Mouse (Mus musculus): ENCODE measurements around the gene Tmed3. TPM values are rescaled to one million over a fixed set of nuclear protein-coding genes. Genes with fewer than 3 reads are reported as not detected.

The Tmed3 gene
- polyA plus RNA-seq, 1 experiment from 2014 or later: 170 TPM

DNA sequence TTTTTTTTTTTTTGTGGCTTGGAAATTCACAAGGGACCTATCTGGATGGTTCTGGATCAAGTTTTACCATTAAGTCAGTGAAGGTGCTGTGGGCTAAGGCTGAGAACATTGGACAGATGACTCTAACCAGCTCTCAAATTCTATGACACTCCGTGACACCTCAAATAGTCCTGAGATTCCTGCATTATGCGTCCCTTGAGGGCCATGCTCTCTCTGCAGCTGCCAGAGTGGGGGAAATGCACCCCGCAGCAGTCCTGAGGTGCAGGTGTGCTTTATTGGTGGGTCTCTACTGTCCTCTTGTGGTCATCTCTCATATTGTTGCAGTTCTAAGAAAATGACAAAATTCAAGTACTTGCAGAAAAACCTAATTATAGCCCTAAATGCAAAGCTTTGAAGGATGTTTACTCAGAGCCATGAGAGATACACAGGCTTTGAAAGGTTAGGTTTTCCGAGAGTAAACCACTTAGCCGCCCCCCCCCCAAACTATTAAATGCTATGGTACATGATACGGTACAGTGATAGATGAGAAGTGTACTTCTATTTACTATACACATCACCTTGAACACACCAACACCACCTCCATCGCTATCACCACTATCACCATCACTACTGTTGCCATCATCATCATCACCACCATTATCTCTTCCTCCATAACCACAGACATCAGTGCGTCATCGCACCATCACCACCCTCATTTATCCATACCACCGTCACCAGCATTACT lies 17.2 kb downstream of the Tmed3 start:
- Histone ChIP-seq H3K27me3 (ENCODE audit: control insufficient read depth, insufficient read depth, low read length) (no peaks in the 10 kb centered on the region), H3K9me3 (ENCODE audit: control insufficient read depth, low read length) (no peaks in the 10 kb centered on the region), H3K9ac (ENCODE audit: low read length) (no peak overlapping the region), H3K4me3 (ENCODE audit: low read depth, low read length) (no peak overlapping the region), H3K4me2 (replicated peaks; ENCODE audit: low read depth) (no peak overlapping the region), H3K36me3 (ENCODE audit: control insufficient read depth, insufficient read depth, low read length) (no peaks in the 10 kb centered on the region), H3K27ac (replicated peaks) (no peak overlapping the region), H3K4me1 (replicated peaks; ENCODE audit: control insufficient read depth, insufficient read depth) (no peaks in the 10 kb centered on the region)
- ATAC-seq (ENCODE audit: low FRiP score, low TSS enrichment) (no peak), DNase-seq (ENCODE audit: low spot score) (no peak)
- TF ChIP-seq EP300 (optimal IDR thresholded peaks at IDR 0.05) (no peak), CTCF (IDR thresholded peaks at IDR 0.05; ENCODE audit: low read depth) (peak; percentile 77)
- 54% methylated on average over 10 of the region's 10 CpGs for WGBS

DNA sequence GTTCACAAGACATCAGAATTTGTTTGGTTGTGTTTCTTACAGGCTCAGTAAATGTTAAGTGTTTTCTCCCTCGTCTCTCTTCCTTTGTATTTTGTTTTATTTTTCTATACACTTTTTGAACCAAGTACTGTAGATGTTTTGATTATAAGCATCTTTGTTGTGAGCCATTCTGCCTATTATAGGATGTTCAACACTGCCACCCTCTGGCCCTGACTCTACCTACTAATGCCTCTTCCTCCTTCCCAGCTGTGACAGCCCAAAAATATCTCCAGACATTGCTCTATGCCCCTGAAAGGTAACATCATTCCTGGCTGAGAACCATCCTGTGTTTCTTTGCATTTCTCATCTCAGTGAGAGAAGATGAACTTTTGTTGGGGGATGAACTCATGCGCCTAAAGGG lies 18.6 kb downstream of the Tmed3 start:
- ATAC-seq (ENCODE audit: low FRiP score, low TSS enrichment) (no peak), DNase-seq (ENCODE audit: low spot score) (no peak)
- TF ChIP-seq EP300 (optimal IDR thresholded peaks at IDR 0.05) (no peak), CTCF (IDR thresholded peaks at IDR 0.05; ENCODE audit: low read depth) (peak; percentile 38)
- H3K27ac ChIP-seq (replicated peaks): no peak overlapping the region
- 53% methylated on average over 2 of the region's 2 CpGs for WGBS
- no peak overlapping the region for H3K4me2 ChIP-seq (replicated peaks; ENCODE audit: low read depth)
- no peaks in the 10 kb centered on the region for H3K36me3 ChIP-seq (ENCODE audit: control insufficient read depth, insufficient read depth, low read length)
- no peak overlapping the region for H3K4me3 ChIP-seq (ENCODE audit: low read depth, low read length)
- H3K4me1 ChIP-seq (replicated peaks; ENCODE audit: control insufficient read depth, insufficient read depth): no peaks in the 10 kb centered on the region
- H3K9ac ChIP-seq (ENCODE audit: low read length): no peak overlapping the region
- no peaks in the 10 kb centered on the region for H3K9me3 ChIP-seq (ENCODE audit: control insufficient read depth, low read length)
- H3K27me3 ChIP-seq (ENCODE audit: control insufficient read depth, insufficient read depth, low read length): no peaks in the 10 kb centered on the region

DNA sequence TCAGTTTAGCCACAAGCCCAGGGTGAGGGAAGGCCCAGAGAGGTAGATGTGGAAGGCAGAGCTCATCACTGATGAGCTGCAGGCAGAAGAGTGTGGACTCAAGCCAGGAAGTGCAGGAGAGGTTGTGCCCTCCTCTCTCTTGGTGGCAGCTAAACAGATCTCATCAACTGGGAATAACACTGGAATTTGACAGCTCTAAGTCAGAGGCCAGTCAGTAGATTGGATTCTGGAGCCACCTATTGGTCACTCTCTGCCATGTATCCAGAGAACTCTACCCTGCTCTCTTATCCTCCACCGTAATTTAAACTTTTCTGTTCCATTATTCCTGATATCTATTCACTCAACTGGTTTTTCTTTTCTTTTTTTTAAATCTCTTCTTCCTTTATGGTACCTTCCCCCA lies 25.9 kb downstream of the Tmed3 start:
- ATAC-seq (ENCODE audit: low FRiP score, low TSS enrichment) (no peak), DNase-seq (ENCODE audit: low spot score) (no peak)
- Histone ChIP-seq H3K27me3 (ENCODE audit: control insufficient read depth, insufficient read depth, low read length) (no peaks in the 10 kb centered on the region), H3K9ac (ENCODE audit: low read length) (no peak overlapping the region), H3K36me3 (ENCODE audit: control insufficient read depth, insufficient read depth, low read length) (no peaks in the 10 kb centered on the region), H3K9me3 (ENCODE audit: control insufficient read depth, low read length) (no peaks in the 10 kb centered on the region), H3K4me2 (replicated peaks; ENCODE audit: low read depth) (no peak overlapping the region), H3K4me3 (ENCODE audit: low read depth, low read length) (no peak overlapping the region), H3K27ac (replicated peaks) (no peak overlapping the region), H3K4me1 (replicated peaks; ENCODE audit: control insufficient read depth, insufficient read depth) (no peaks in the 10 kb centered on the region)
- TF ChIP-seq EP300 (optimal IDR thresholded peaks at IDR 0.05) (no peak), CTCF (IDR thresholded peaks at IDR 0.05; ENCODE audit: low read depth) (peak; percentile 72)
- 35% methylated on average over 1 of the region's 1 CpGs for WGBS

DNA sequence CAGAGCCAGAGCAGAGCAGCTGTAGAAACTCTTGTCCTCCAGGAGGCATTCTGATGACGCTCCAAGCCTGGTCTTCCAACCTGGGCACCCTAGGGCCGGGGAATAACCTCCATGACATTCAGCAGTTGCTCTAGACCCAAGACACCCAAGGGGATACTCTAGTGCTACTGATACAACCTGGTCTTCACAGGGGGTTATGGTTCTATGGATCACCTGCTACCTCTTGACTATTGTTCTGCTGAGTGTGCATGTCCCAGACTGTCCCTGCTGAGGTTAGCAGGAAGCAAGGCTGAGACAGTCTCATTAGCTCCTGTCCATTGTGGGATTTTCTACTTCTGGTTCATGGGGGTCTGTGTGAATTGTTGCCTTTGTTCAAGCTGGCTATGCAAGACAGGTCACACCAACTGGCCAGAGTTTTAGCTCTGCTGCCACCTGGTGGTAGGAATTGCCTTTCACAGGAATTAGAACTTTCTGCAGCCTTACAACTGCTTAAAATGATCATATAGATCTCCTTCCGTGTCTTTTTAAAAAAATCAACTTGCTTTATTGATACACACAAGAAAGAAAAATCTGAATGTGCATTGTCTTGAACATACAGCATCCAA lies 30.8 kb downstream of the Tmed3 start:
- ATAC-seq (ENCODE audit: low FRiP score, low TSS enrichment) (peak; percentile 59; the same call in 1 of the 2 replicates), DNase-seq (ENCODE audit: low spot score) (peak; percentile 76)
- TF ChIP-seq CTCF (IDR thresholded peaks at IDR 0.05; ENCODE audit: low read depth): peak; percentile 90
- no peak for TF ChIP-seq EP300 (optimal IDR thresholded peaks at IDR 0.05)

DNA sequence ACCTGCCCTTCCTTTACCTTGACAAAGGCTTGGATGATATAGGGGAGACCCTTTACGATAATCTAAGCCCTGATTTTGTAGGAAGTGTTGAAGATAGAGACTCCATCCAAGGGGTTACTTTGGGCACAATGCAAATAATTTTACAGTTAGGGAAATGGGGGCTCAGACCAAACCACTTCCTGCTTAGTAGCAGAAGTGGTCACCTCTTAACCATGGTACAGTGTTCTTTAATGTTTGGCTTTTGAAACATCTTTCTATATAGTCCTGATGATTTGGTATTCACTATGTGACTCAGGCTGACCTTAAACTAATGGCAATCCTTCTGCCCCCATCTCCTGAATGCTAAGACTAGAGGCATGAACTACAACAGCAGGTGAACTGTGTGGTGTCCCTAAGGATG lies 31.5 kb downstream of the Tmed3 start:
- WGBS: 93% methylated on average over 1 of the region's 1 CpGs
- H3K27me3 ChIP-seq (ENCODE audit: control insufficient read depth, insufficient read depth, low read length): no peaks in the 10 kb centered on the region
- H3K36me3 ChIP-seq (ENCODE audit: control insufficient read depth, insufficient read depth, low read length): no peaks in the 10 kb centered on the region
- H3K9ac ChIP-seq (ENCODE audit: low read length): no peak overlapping the region
- H3K4me2 ChIP-seq (replicated peaks; ENCODE audit: low read depth): no peak overlapping the region
- no peak for ATAC-seq (ENCODE audit: low FRiP score, low TSS enrichment)
- no peak overlapping the region for H3K4me3 ChIP-seq (ENCODE audit: low read depth, low read length)
- TF ChIP-seq EP300 (optimal IDR thresholded peaks at IDR 0.05) (no peak), CTCF (IDR thresholded peaks at IDR 0.05; ENCODE audit: low read depth) (no peak)
- no peak for DNase-seq (ENCODE audit: low spot score)
- H3K4me1 ChIP-seq (replicated peaks; ENCODE audit: control insufficient read depth, insufficient read depth): no peaks in the 10 kb centered on the region
- H3K27ac ChIP-seq (replicated peaks): no peak overlapping the region
- no peaks in the 10 kb centered on the region for H3K9me3 ChIP-seq (ENCODE audit: control insufficient read depth, low read length)

More for the DNA sequence above, 30.8 kb downstream of the Tmed3 start:
- WGBS: 46% methylated on average over 3 of the region's 3 CpGs
- Histone ChIP-seq H3K9me3 (ENCODE audit: control insufficient read depth, low read length) (no peaks in the 10 kb centered on the region), H3K9ac (ENCODE audit: low read length) (no peak overlapping the region), H3K4me3 (ENCODE audit: low read depth, low read length) (no peak overlapping the region), H3K4me1 (replicated peaks; ENCODE audit: control insufficient read depth, insufficient read depth) (no peaks in the 10 kb centered on the region), H3K27me3 (ENCODE audit: control insufficient read depth, insufficient read depth, low read length) (no peaks in the 10 kb centered on the region), H3K4me2 (replicated peaks; ENCODE audit: low read depth) (no peak overlapping the region), H3K27ac (replicated peaks) (no peak overlapping the region), H3K36me3 (ENCODE audit: control insufficient read depth, insufficient read depth, low read length) (no peaks in the 10 kb centered on the region)

DNA sequence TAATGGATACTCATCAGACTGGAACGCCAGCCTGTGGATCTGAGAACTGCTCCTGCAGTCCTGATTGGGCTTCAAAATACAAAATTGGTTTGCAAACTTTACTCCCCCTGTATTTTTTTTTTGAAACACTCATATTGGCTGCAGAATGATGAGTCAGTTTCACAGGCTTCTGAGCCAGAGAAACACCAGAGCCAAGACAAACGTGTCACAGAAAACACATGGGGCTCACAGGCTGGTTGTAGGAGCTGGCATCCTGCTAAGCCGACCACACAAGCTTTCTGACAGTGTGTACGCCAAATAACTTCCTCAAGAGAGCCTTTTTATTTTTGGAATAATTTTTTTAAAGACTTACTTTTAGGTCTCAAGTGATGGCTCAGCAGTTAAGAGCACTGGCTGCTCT lies 35.0 kb downstream of the Tmed3 start:
- Histone ChIP-seq H3K27me3 (ENCODE audit: control insufficient read depth, insufficient read depth, low read length) (no peaks in the 10 kb centered on the region), H3K9me3 (ENCODE audit: control insufficient read depth, low read length) (no peaks in the 10 kb centered on the region), H3K4me1 (replicated peaks; ENCODE audit: control insufficient read depth, insufficient read depth) (no peaks in the 10 kb centered on the region), H3K36me3 (ENCODE audit: control insufficient read depth, insufficient read depth, low read length) (no peaks in the 10 kb centered on the region), H3K4me2 (replicated peaks; ENCODE audit: low read depth) (no peak overlapping the region), H3K27ac (replicated peaks) (no peak overlapping the region), H3K4me3 (ENCODE audit: low read depth, low read length) (no peak overlapping the region), H3K9ac (ENCODE audit: low read length) (no peak overlapping the region)
- DNase-seq (ENCODE audit: low spot score): no peak
- TF ChIP-seq EP300 (optimal IDR thresholded peaks at IDR 0.05) (no peak), CTCF (IDR thresholded peaks at IDR 0.05; ENCODE audit: low read depth) (no peak)
- no peak for ATAC-seq (ENCODE audit: low FRiP score, low TSS enrichment)
- 62% methylated on average over 4 of the region's 4 CpGs for WGBS
